Mouse (Mus musculus): ENCODE data around the gene Surf4. TPM values are rescaled to one million over a fixed set of nuclear protein-coding genes. Genes with fewer than 3 reads are reported as not detected.

Gene Surf4
- polyA plus RNA-seq, 1 experiment: 151 TPM

DNA sequence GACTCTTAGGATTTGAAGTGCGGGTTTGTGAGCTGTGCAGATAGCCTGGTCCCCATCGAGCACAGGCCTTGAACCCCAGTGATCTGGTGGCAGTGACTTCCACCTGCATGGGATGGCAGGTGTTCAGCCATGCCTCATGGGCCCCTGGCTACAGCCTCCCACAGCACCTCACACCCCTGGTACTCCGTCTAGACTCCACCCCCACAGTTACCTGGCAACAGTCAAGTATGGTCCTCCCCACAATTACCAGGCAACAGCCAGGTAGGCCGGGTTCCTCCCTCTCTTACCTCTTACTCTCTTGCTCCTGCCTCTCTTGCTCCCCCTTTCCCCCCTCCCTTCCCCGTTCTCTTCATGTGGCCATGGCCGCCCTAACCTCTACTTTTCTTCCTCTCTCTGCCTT lies 63.1 kb downstream of the Surf4 start:
- Histone ChIP-seq H3K4me1 (ENCODE audit: control insufficient read depth, insufficient read depth, low read length) (peaks cover 6% of the 10 kb centered on the region), H3K27ac (ENCODE audit: insufficient read depth, low read depth, low read length) (no peak overlapping the region), H3K4me3 (ENCODE audit: insufficient read depth, low read length) (no peak overlapping the region)
- no peak for TF ChIP-seq POLR2A (IDR thresholded peaks at IDR 0.05; ENCODE audit: borderline replicate concordance, low read depth, low read length)
- TF ChIP-seq CTCF (IDR thresholded peaks at IDR 0.05; ENCODE audit: low read depth, low read length): no peak

Other genes starting within 250 kb of the Surf4 start
- gene Abo, start 68.9 kb downstream of the Surf4 start, polyA plus RNA-seq (2012; ENCODE audit: insufficient read depth, insufficient read length, missing spikeins): not detected in 2 replicates
- 30.9 and 32.0 TPM in 2 replicates for gene Surf6, start 31.0 kb downstream of the Surf4 start, polyA plus RNA-seq (2012; ENCODE audit: insufficient read depth, insufficient read length, missing spikeins)
- 46.0 and 53.0 TPM in 2 replicates for gene Med22, start 23.3 kb downstream of the Surf4 start, polyA plus RNA-seq (2012; ENCODE audit: insufficient read depth, insufficient read length, missing spikeins)
- 400 and 420 TPM in 2 replicates for gene Rpl7a, start 23.2 kb downstream of the Surf4 start, polyA plus RNA-seq (2012; ENCODE audit: insufficient read depth, insufficient read length, missing spikeins)
- 38.4 and 46.6 TPM in 2 replicates for gene Surf2, start 17.6 kb downstream of the Surf4 start, polyA plus RNA-seq (2012; ENCODE audit: insufficient read depth, insufficient read length, missing spikeins)
- gene Surf1, start 17.4 kb downstream of the Surf4 start, polyA plus RNA-seq (2012; ENCODE audit: insufficient read depth, insufficient read length, missing spikeins): 91.1 and 97.9 TPM in 2 replicates
- 2.5 TPM in 2 replicates for gene Stkld1, start 119 bp upstream of the Surf4 start, polyA plus RNA-seq (2012; ENCODE audit: insufficient read depth, insufficient read length, missing spikeins)
- 57.9 and 62.1 TPM in 2 replicates for gene Rexo4, start 30.5 kb upstream of the Surf4 start, polyA plus RNA-seq (2012; ENCODE audit: insufficient read depth, insufficient read length, missing spikeins)
- gene Adamts13, start 39.5 kb upstream of the Surf4 start, polyA plus RNA-seq (2012; ENCODE audit: insufficient read depth, insufficient read length, missing spikeins): 0.16 TPM in 1 of 2 replicates, not detected in the other
- 20.1 and 24.2 TPM in 2 replicates for gene Cacfd1, start 76.0 kb upstream of the Surf4 start, polyA plus RNA-seq (2012; ENCODE audit: insufficient read depth, insufficient read length, missing spikeins)
- gene Slc2a6, start 94.1 kb upstream of the Surf4 start, polyA plus RNA-seq (2012; ENCODE audit: insufficient read depth, insufficient read length, missing spikeins): 24.5 and 26.9 TPM in 2 replicates
- not detected in 2 replicates for gene Mymk, start 138.3 kb upstream of the Surf4 start, polyA plus RNA-seq (2012; ENCODE audit: insufficient read depth, insufficient read length, missing spikeins)
- gene Adamtsl2, start 145.5 kb upstream of the Surf4 start, polyA plus RNA-seq (2012; ENCODE audit: insufficient read depth, insufficient read length, missing spikeins): not detected in 2 replicates
- not detected in 2 replicates for gene Fam163b, start 208.6 kb upstream of the Surf4 start, polyA plus RNA-seq (2012; ENCODE audit: insufficient read depth, insufficient read length, missing spikeins)
- not detected in 2 replicates for gene Dbh, start 231.3 kb upstream of the Surf4 start, polyA plus RNA-seq (2012; ENCODE audit: insufficient read depth, insufficient read length, missing spikeins)

All from bone marrow macrophage, adult 2 months (primary cell).